10 mouse cellular contexts compared by ENCODE assay signal in genomic region chr1:155040086-155040726, GRCm38 (mm10). TPM values are rescaled to one million over a fixed set of nuclear protein-coding genes. Genes with fewer than 3 reads are reported as not detected.
DNase-seq lines count a peak whose midpoint lies in the region; ATAC-seq and TF ChIP-seq lines count a peak whose summit lies in the region.
"Had no signal": no experiment of that assay in that cellular context is flagged by ENCODE, and none has a peak within 500 bp of the region (broad histone marks: within the 10 kb centered on the region; RNA-seq: fewer than 3 reads in every experiment).

No protein-coding gene starts in this region.

- no peaks in the 10 kb centered on the region for H3K9me3 ChIP-seq in liver, postnatal 0 days (ENCODE audit: low read length)
- H3K9me3 ChIP-seq: midbrain, embryonic 12.5 days had no signal

- H3K4me2 ChIP-seq in liver, postnatal 0 days (ENCODE audit: low read depth, low read length) = peak overlapping the region; percentile 54; the same call in 1 of the 2 replicates
- H3K4me2 ChIP-seq: midbrain, embryonic 12.5 days had no signal

- no peaks in the 10 kb centered on the region for H3K36me3 ChIP-seq in liver, postnatal 0 days (replicated peaks; ENCODE audit: insufficient read depth, low read length)
- H3K36me3 ChIP-seq: midbrain, embryonic 12.5 days had no signal

- DNase-seq in embryo, embryonic 10 days (ENCODE audit: low spot score) = peak; percentile 53
- no peak for DNase-seq in embryo, embryonic 10.5 days (ENCODE audit: low spot score)
- DNase-seq in CD4-positive helper T cell, adult 2 months (ENCODE audit: low read depth, low spot score) = peak; percentile 87
- no peak for DNase-seq in liver, postnatal 0 days
- no peak for DNase-seq in testis, postnatal 14 days (ENCODE audit: low spot score)
- no peak for DNase-seq in cerebellum, adult 9-11 months
- DNase-seq in adrenal gland, postnatal 36 days = no peak

- peaks cover 29% of the 10 kb centered on the region for H3K4me1 ChIP-seq in liver, postnatal 0 days (ENCODE audit: insufficient read depth)

- H3K27me3 ChIP-seq in liver, postnatal 0 days (ENCODE audit: insufficient read depth, low read length) = no peaks in the 10 kb centered on the region
- H3K27me3 ChIP-seq: CH12.LX; midbrain, embryonic 12.5 days had no signal

- H3K9ac ChIP-seq in liver, postnatal 0 days (replicated peaks) = no peak overlapping the region
- H3K9ac ChIP-seq: midbrain, embryonic 12.5 days had no signal

- H3K4me3 ChIP-seq in liver, postnatal 0 days (ENCODE audit: low read depth, low read length) = no peak overlapping the region
- H3K4me3 ChIP-seq: midbrain, embryonic 12.5 days had no signal

- TF ChIP-seq EP300 in liver, postnatal 0 days (IDR thresholded peaks at IDR 0.05; ENCODE audit: low read depth) = no peak

- ATAC-seq in granulocyte monocyte progenitor cell, adult 5-6 weeks (replicated peaks; ENCODE audit: poor library complexity, severe bottlenecking) = peak; percentile 56
- ATAC-seq in liver, postnatal 0 days = peak; percentile 36; the same call in 1 of the 2 replicates

- no peak for TF ChIP-seq CTCF in liver, postnatal 0 days (IDR thresholded peaks at IDR 0.05; ENCODE audit: low read depth)

- peak overlapping the region; percentile 77 for H3K27ac ChIP-seq in liver, postnatal 0 days (ENCODE audit: low read depth)
- H3K27ac ChIP-seq: midbrain, embryonic 12.5 days had no signal

- WGBS in liver, postnatal 0 days (ENCODE audit: insufficient replicate concordance) = 32% methylated on average over 8 of the region's 9 CpGs

RNA-seq across cellular contexts. Expression of gene Ier5, which starts 59.2 kb away (rescaled TPM):
- total RNA-seq in granulocyte monocyte progenitor cell, adult 5-6 weeks (2014; fragmentation: Nextera tagmentation) = 0.32 and 2.9 TPM in 2 replicates
- total RNA-seq in granulocyte monocyte progenitor cell, adult 5-6 weeks (2017) = 3.2 and 4.4 TPM in 2 replicates
- 1.5 and 3.2 TPM in 2 replicates for polyA plus RNA-seq in liver, postnatal 0 days (2015; fragmentation: Nextera tagmentation; extraction: Ambion mirVana)
- total RNA-seq in adrenal gland, postnatal 36 days (2021) = 10 to 100 TPM in 1 of 2 experiments, 1 to 10 TPM in 1; 6.1 to 10.4 TPM

Comparison
In these comparisons a context has a peak if more than half of its experiments do, and no peak if none do; other contexts are left out.
1. DNase-seq: peak in embryo, embryonic 10 days (single experiment) and CD4-positive helper T cell, adult 2 months (single experiment); none in embryo, embryonic 10.5 days (single experiment), liver, postnatal 0 days (single experiment), testis, postnatal 14 days (single experiment), cerebellum, adult 9-11 months (single experiment) and adrenal gland, postnatal 36 days (0 of 2).